Mouse (Mus musculus): Measurements from ENCODE around the gene Krt6a. TPM values are rescaled to one million over a fixed set of nuclear protein-coding genes. Genes with fewer than 3 reads are reported as not detected.
A peak's percentile ranks its signal among the peaks of the same experiment; 100 is the strongest.
"Not testable (repeated sequence)": the region's sequence is repeated elsewhere in the genome, so short reads cannot be mapped to it uniquely, and the experiment has no call there.

Krt6a gene
- polyA plus RNA-seq, 1 experiment from 2014 or later = not detected

GRCm38 (mm10) chr15:101708683-101709082 lies 14.6 kb upstream of the Krt6a start:
- no peak for DNase-seq (ENCODE audit: low spot score)

GRCm38 (mm10) chr15:101707454-101707853 lies 13.3 kb upstream of the Krt6a start:
- Histone ChIP-seq H3K4me2 (ENCODE audit: low read length) (no peak overlapping the region), H3K9me3 (ENCODE audit: control insufficient read depth, low read length) (no peaks in the 10 kb centered on the region), H3K4me1 (replicated peaks; ENCODE audit: control insufficient read depth, insufficient read depth, low read length) (no peaks in the 10 kb centered on the region), H3K27ac (ENCODE audit: low read depth) (no peak overlapping the region), H3K9ac (ENCODE audit: low read length) (no peak overlapping the region), H3K4me3 (ENCODE audit: low read depth, low read length) (no peak overlapping the region), H3K27me3 (replicated peaks; ENCODE audit: control insufficient read depth, insufficient read depth, low read length) (no peaks in the 10 kb centered on the region), H3K36me3 (ENCODE audit: control insufficient read depth, insufficient read depth, low read length) (no peaks in the 10 kb centered on the region)
- DNase-seq (ENCODE audit: low spot score) = peak; percentile 42
- no peak for ATAC-seq (replicated peaks; ENCODE audit: low FRiP score, low TSS enrichment, low read depth)
- 82% methylated on average over 9 of the region's 9 CpGs for WGBS

More at GRCm38 (mm10) chr15:101708683-101709082, 14.6 kb upstream of the Krt6a start:
- WGBS = 66% methylated on average over 11 of the region's 11 CpGs
- no peak overlapping the region for H3K4me2 ChIP-seq (ENCODE audit: low read length)
- no peaks in the 10 kb centered on the region for H3K27me3 ChIP-seq (replicated peaks; ENCODE audit: control insufficient read depth, insufficient read depth, low read length)
- no peaks in the 10 kb centered on the region for H3K9me3 ChIP-seq (ENCODE audit: control insufficient read depth, low read length)
- H3K36me3 ChIP-seq (ENCODE audit: control insufficient read depth, insufficient read depth, low read length) = no peaks in the 10 kb centered on the region
- H3K4me3 ChIP-seq (ENCODE audit: low read depth, low read length) = no peak overlapping the region
- no peaks in the 10 kb centered on the region for H3K4me1 ChIP-seq (replicated peaks; ENCODE audit: control insufficient read depth, insufficient read depth, low read length)
- no peak for ATAC-seq (replicated peaks; ENCODE audit: low FRiP score, low TSS enrichment, low read depth)
- no peak overlapping the region for H3K9ac ChIP-seq (ENCODE audit: low read length)
- no peak overlapping the region for H3K27ac ChIP-seq (ENCODE audit: low read depth)

- ATAC-seq (replicated peaks; ENCODE audit: low FRiP score, low TSS enrichment, low read depth) (no peak), DNase-seq (ENCODE audit: low spot score) (peak; percentile 46)
- Histone ChIP-seq H3K9ac (ENCODE audit: low read length) (no peak overlapping the region), H3K4me2 (ENCODE audit: low read length) (no peak overlapping the region), H3K4me1 (replicated peaks; ENCODE audit: control insufficient read depth, insufficient read depth, low read length) (no peaks in the 10 kb centered on the region), H3K27me3 (replicated peaks; ENCODE audit: control insufficient read depth, insufficient read depth, low read length) (no peaks in the 10 kb centered on the region), H3K9me3 (ENCODE audit: control insufficient read depth, low read length) (no peaks in the 10 kb centered on the region), H3K4me3 (ENCODE audit: low read depth, low read length) (no peak overlapping the region), H3K36me3 (ENCODE audit: control insufficient read depth, insufficient read depth, low read length) (no peaks in the 10 kb centered on the region), H3K27ac (ENCODE audit: low read depth) (no peak overlapping the region)
- WGBS = 66% methylated on average over 4 of the region's 4 CpGs
Observed at GRCm38 (mm10) chr15:101704066-101704465, 10.0 kb upstream of the Krt6a start.

- H3K4me2 ChIP-seq (ENCODE audit: low read length) = no peak overlapping the region
Observed at GRCm38 (mm10) chr15:101702380-101702779, 8.3 kb upstream of the Krt6a start.

GRCm38 (mm10) chr15:101699866-101700265 lies 5.8 kb upstream of the Krt6a start:
- no peaks in the 10 kb centered on the region for H3K36me3 ChIP-seq (ENCODE audit: control insufficient read depth, insufficient read depth, low read length)
- no peaks in the 10 kb centered on the region for H3K4me1 ChIP-seq (replicated peaks; ENCODE audit: control insufficient read depth, insufficient read depth, low read length)
- H3K4me3 ChIP-seq (ENCODE audit: low read depth, low read length) = no peak overlapping the region
- ATAC-seq (replicated peaks; ENCODE audit: low FRiP score, low TSS enrichment, low read depth) (no peak), DNase-seq (ENCODE audit: low spot score) (no peak)
- 79% methylated on average over 8 of the region's 8 CpGs for WGBS
- no peak overlapping the region for H3K9ac ChIP-seq (ENCODE audit: low read length)
- no peaks in the 10 kb centered on the region for H3K9me3 ChIP-seq (ENCODE audit: control insufficient read depth, low read length)
- no peaks in the 10 kb centered on the region for H3K27me3 ChIP-seq (replicated peaks; ENCODE audit: control insufficient read depth, insufficient read depth, low read length)
- no peak overlapping the region for H3K27ac ChIP-seq (ENCODE audit: low read depth)
- H3K4me2 ChIP-seq (ENCODE audit: low read length) = no peak overlapping the region

More at GRCm38 (mm10) chr15:101702380-101702779, 8.3 kb upstream of the Krt6a start:
- Histone ChIP-seq H3K4me1 (replicated peaks; ENCODE audit: control insufficient read depth, insufficient read depth, low read length) (no peaks in the 10 kb centered on the region), H3K4me3 (ENCODE audit: low read depth, low read length) (no peak overlapping the region), H3K9ac (ENCODE audit: low read length) (no peak overlapping the region), H3K36me3 (ENCODE audit: control insufficient read depth, insufficient read depth, low read length) (no peaks in the 10 kb centered on the region), H3K27me3 (replicated peaks; ENCODE audit: control insufficient read depth, insufficient read depth, low read length) (no peaks in the 10 kb centered on the region), H3K27ac (ENCODE audit: low read depth) (no peak overlapping the region), H3K9me3 (ENCODE audit: control insufficient read depth, low read length) (no peaks in the 10 kb centered on the region)
- WGBS = 47% methylated on average over 2 of the region's 2 CpGs
- ATAC-seq (replicated peaks; ENCODE audit: low FRiP score, low TSS enrichment, low read depth) (no peak), DNase-seq (ENCODE audit: low spot score) (no peak)

GRCm38 (mm10) chr15:101699192-101699591 lies 5.1 kb upstream of the Krt6a start:
- H3K9ac ChIP-seq (ENCODE audit: low read length) = no peak overlapping the region
- no peak for DNase-seq (ENCODE audit: low spot score)
- WGBS = 48% methylated on average over 3 of the region's 3 CpGs
- H3K4me2 ChIP-seq (ENCODE audit: low read length) = no peak overlapping the region
- no peaks in the 10 kb centered on the region for H3K4me1 ChIP-seq (replicated peaks; ENCODE audit: control insufficient read depth, insufficient read depth, low read length)
- no peaks in the 10 kb centered on the region for H3K36me3 ChIP-seq (ENCODE audit: control insufficient read depth, insufficient read depth, low read length)
- H3K27me3 ChIP-seq (replicated peaks; ENCODE audit: control insufficient read depth, insufficient read depth, low read length) = no peaks in the 10 kb centered on the region
- no peak overlapping the region for H3K4me3 ChIP-seq (ENCODE audit: low read depth, low read length)
- no peak for ATAC-seq (replicated peaks; ENCODE audit: low FRiP score, low TSS enrichment, low read depth)
- no peaks in the 10 kb centered on the region for H3K9me3 ChIP-seq (ENCODE audit: control insufficient read depth, low read length)
- no peak overlapping the region for H3K27ac ChIP-seq (ENCODE audit: low read depth)

- Histone ChIP-seq H3K9me3 (ENCODE audit: control insufficient read depth, low read length) (no peaks in the 10 kb centered on the region), H3K27ac (ENCODE audit: low read depth) (no peak overlapping the region), H3K4me2 (ENCODE audit: low read length) (no peak overlapping the region), H3K4me3 (ENCODE audit: low read depth, low read length) (no peak overlapping the region), H3K4me1 (replicated peaks; ENCODE audit: control insufficient read depth, insufficient read depth, low read length) (no peaks in the 10 kb centered on the region), H3K27me3 (replicated peaks; ENCODE audit: control insufficient read depth, insufficient read depth, low read length) (no peaks in the 10 kb centered on the region), H3K36me3 (ENCODE audit: control insufficient read depth, insufficient read depth, low read length) (no peaks in the 10 kb centered on the region), H3K9ac (ENCODE audit: low read length) (no peak overlapping the region)
- WGBS = 75% methylated on average over 8 of the region's 8 CpGs
- no peak for DNase-seq (ENCODE audit: low spot score)
- no peak for ATAC-seq (replicated peaks; ENCODE audit: low FRiP score, low TSS enrichment, low read depth)
Observed at GRCm38 (mm10) chr15:101697326-101698188, 3.5 kb upstream of the Krt6a start.

- not testable (repeated sequence) for H3K9ac ChIP-seq (ENCODE audit: low read length); H3K9me3 ChIP-seq (ENCODE audit: control insufficient read depth, low read length); DNase-seq (ENCODE audit: low spot score); ATAC-seq (replicated peaks; ENCODE audit: low FRiP score, low TSS enrichment, low read depth); H3K27ac ChIP-seq (ENCODE audit: low read depth); H3K36me3 ChIP-seq (ENCODE audit: control insufficient read depth, insufficient read depth, low read length); H3K4me3 ChIP-seq (ENCODE audit: low read depth, low read length); H3K27me3 ChIP-seq (replicated peaks; ENCODE audit: control insufficient read depth, insufficient read depth, low read length); H3K4me1 ChIP-seq (replicated peaks; ENCODE audit: control insufficient read depth, insufficient read depth, low read length); H3K4me2 ChIP-seq (ENCODE audit: low read length)
- 93% methylated on average over 5 of the region's 5 CpGs for WGBS
Observed at GRCm38 (mm10) chr15:101690460-101690859, 3.6 kb downstream of the Krt6a start.

- no peak for ATAC-seq (replicated peaks; ENCODE audit: low FRiP score, low TSS enrichment, low read depth)
- no peaks in the 10 kb centered on the region for H3K36me3 ChIP-seq (ENCODE audit: control insufficient read depth, insufficient read depth, low read length)
- no peak overlapping the region for H3K9ac ChIP-seq (ENCODE audit: low read length)
- 67% methylated on average over 2 of the region's 2 CpGs for WGBS
- no peak overlapping the region for H3K27ac ChIP-seq (ENCODE audit: low read depth)
- H3K9me3 ChIP-seq (ENCODE audit: control insufficient read depth, low read length) = no peaks in the 10 kb centered on the region
- H3K27me3 ChIP-seq (replicated peaks; ENCODE audit: control insufficient read depth, insufficient read depth, low read length) = no peaks in the 10 kb centered on the region
- H3K4me3 ChIP-seq (ENCODE audit: low read depth, low read length) = no peak overlapping the region
- no peak overlapping the region for H3K4me2 ChIP-seq (ENCODE audit: low read length)
- no peaks in the 10 kb centered on the region for H3K4me1 ChIP-seq (replicated peaks; ENCODE audit: control insufficient read depth, insufficient read depth, low read length)
- DNase-seq (ENCODE audit: low spot score) = no peak
Observed at GRCm38 (mm10) chr15:101688161-101688560, 5.9 kb downstream of the Krt6a start.

All from intestine, embryonic 14.5 days (tissue).